Mouse (Mus musculus) MEL (cell line): ENCODE data around the gene Nelfb.

Experiments used
- CHD1 ChIP-seq: IDR thresholded peaks from 2 replicates; pipeline ENCODE4 v1.6.1; 2012; ENCODE audit warnings: low read depth, mild to moderate bottlenecking, inconsistent platforms, low read length, improper control_type of control experiment
- CTCF ChIP-seq, 3 experiments: IDR thresholded peaks in 2 of 3; conservative IDR thresholded peaks in 1 of 3; 2 replicates each; pipeline ENCODE4 v1.5.1; 2011 to 2012; ENCODE audit warnings: low read length in 3 of 3, low read depth in 2 of 3, mild to moderate bottlenecking in 2 of 3, improper control_type of control experiment in 1 of 3, inconsistent platforms in 1 of 3, mixed read lengths in 1 of 3, moderate library complexity in 1 of 3; ENCODE audit not compliant: control insufficient read depth in 1 of 3, insufficient read depth in 1 of 3, poor library complexity in 1 of 3, severe bottlenecking in 1 of 3
- E2F4 ChIP-seq: IDR thresholded peaks from 2 replicates; pipeline ENCODE4 v1.6.1; 2011; ENCODE audit warnings: low read depth, low read length, improper control_type of control experiment, borderline replicate concordance
- GABPA ChIP-seq: IDR thresholded peaks from 2 replicates; pipeline ENCODE4 v1.6.1; 2012; ENCODE audit warnings: low read depth, mild to moderate bottlenecking, inconsistent platforms, low read length, improper control_type of control experiment, moderate library complexity
- MEF2A ChIP-seq: IDR thresholded peaks from 2 replicates; pipeline ENCODE4 v1.6.1; 2014; ENCODE audit warnings: low read depth, mild to moderate bottlenecking, inconsistent platforms, low read length, improper control_type of control experiment; ENCODE audit not compliant: poor library complexity, insufficient replicate concordance, severe bottlenecking; ENCODE audit errors: extremely low read depth
- MYC ChIP-seq: IDR thresholded peaks from 2 replicates; pipeline ENCODE4 v1.6.1; 2011; ENCODE audit warnings: low read depth, mild to moderate bottlenecking, low read length, improper control_type of control experiment, moderate library complexity
- POLR2A ChIP-seq, 2 experiments: IDR thresholded peaks; 2 replicates each; pipeline ENCODE4 v1.6.1; 2011 to 2012; ENCODE audit warnings: low read length in 2 of 2, mild to moderate bottlenecking in 2 of 2, control low read depth in 1 of 2, improper control_type of control experiment in 1 of 2, low read depth in 1 of 2, moderate library complexity in 1 of 2; ENCODE audit not compliant: control insufficient read depth in 1 of 2, insufficient read depth in 1 of 2, poor library complexity in 1 of 2
- POLR2AphosphoS2 ChIP-seq: IDR thresholded peaks from 2 replicates; pipeline ENCODE4 v1.6.1; 2011; ENCODE audit warnings: low read length, improper control_type of control experiment
- RAD21 ChIP-seq: IDR thresholded peaks from 2 replicates; pipeline ENCODE4 v1.6.1; 2011; ENCODE audit warnings: mild to moderate bottlenecking, low read depth, low read length, improper control_type of control experiment
- SIN3A ChIP-seq: IDR thresholded peaks from 2 replicates; pipeline ENCODE4 v1.6.1; 2012; ENCODE audit warnings: low read length, improper control_type of control experiment, inconsistent platforms
- SMC3 ChIP-seq: IDR thresholded peaks from 2 replicates; pipeline ENCODE4 v1.6.1; 2011; ENCODE audit warnings: low read depth, low read length, improper control_type of control experiment
- TAL1 ChIP-seq: IDR thresholded peaks from 2 replicates; pipeline ENCODE4 v1.6.1; 2012; ENCODE audit warnings: mild to moderate bottlenecking, inconsistent platforms, low read length, moderate library complexity, mixed read lengths
- TBP ChIP-seq: IDR thresholded peaks from 2 replicates; pipeline ENCODE4 v1.8.0; 2011; ENCODE audit warnings: low read depth, low read length, improper control_type of control experiment
- ZNF384 ChIP-seq: IDR thresholded peaks from 2 replicates; pipeline ENCODE4 v1.6.1; 2012; ENCODE audit warnings: low read depth, mild to moderate bottlenecking, inconsistent platforms, low read length, improper control_type of control experiment

DNA sequence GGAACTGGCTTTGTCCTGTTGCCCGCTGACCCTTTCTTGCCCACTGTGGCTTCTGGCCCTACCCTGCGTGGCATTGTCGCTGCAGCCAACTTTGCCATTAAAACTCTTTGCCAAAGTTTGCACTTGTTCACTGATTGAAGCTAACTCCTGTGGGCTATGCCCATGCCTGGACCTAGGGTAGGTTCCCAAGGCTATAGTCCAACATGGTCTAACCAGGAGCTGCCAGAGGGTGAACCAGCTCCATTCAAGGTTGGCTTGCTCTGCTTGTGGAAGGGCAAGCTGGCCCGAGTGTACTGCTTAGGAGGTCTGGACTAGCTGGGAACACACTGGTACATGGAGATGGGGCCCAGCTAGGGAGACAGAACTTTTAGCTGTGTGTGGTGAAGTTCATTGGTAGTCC, 32.9 kb upstream of the Nelfb start:
- TF ChIP-seq E2F4: no peak
- no peak for TF ChIP-seq CTCF (IDR thresholded peaks at IDR 0.05 in 2 of 3, conservative IDR thresholded peaks at IDR 0.05 in 1 of 3; ENCODE audit: control insufficient read depth in 1 of 3, insufficient read depth in 1 of 3, low read depth in 2 of 3, low read length in 3 of 3, poor library complexity in 1 of 3, severe bottlenecking in 1 of 3)
- TF ChIP-seq SMC3: no peak
- no peak for TF ChIP-seq ZNF384
- TF ChIP-seq CHD1: no peak
- no peak for TF ChIP-seq MYC
- TF ChIP-seq TAL1: no peak
- no peak for TF ChIP-seq SIN3A
- no peak; a peak in 1 of 4 replicates for TF ChIP-seq POLR2A (IDR thresholded peaks at IDR 0.05; ENCODE audit: control insufficient read depth in 1 of 2, insufficient read depth in 1 of 2, low read depth in 1 of 2, low read length in 2 of 2, poor library complexity in 1 of 2)
- no peak for TF ChIP-seq MEF2A
- TF ChIP-seq POLR2AphosphoS2: no peak
- no peak for TF ChIP-seq GABPA
- no peak for TF ChIP-seq TBP
- TF ChIP-seq RAD21: no peak
